Mouse (Mus musculus) limb, embryonic 13.5 days (tissue): ENCODE measurements around the gene Chmp2a. TPM values are rescaled to one million over a fixed set of nuclear protein-coding genes. Genes with fewer than 3 reads are reported as not detected.

Source experiments
- ATAC-seq: fragments of 200-750 bp; cut with Nextera tagmentation; 2 replicates; pipeline ENCODE4 v1.8.0; 2017; ENCODE audit warnings: low read depth, moderate number of reproducible peaks, moderate TSS enrichment; ENCODE audit not compliant: low FRiP score
- H3K27ac ChIP-seq: fragments of 300-500 bp; sonication (generic); 2 replicates; pipeline ENCODE4 v1.5.1; 2015; ENCODE audit warnings: inconsistent platforms, mild to moderate bottlenecking, moderate library complexity
- H3K27me3 ChIP-seq: fragments of 300-500 bp; sonication (generic); 2 replicates; pipeline ENCODE4 v1.6.1; 2015; ENCODE audit warnings: mild to moderate bottlenecking, inconsistent platforms
- H3K36me3 ChIP-seq: fragments of 300-500 bp; sonication (generic); 2 replicates; pipeline ENCODE4 v1.6.1; 2015; ENCODE audit warnings: inconsistent platforms, mild to moderate bottlenecking, moderate library complexity
- H3K4me1 ChIP-seq: fragments of 300-500 bp; sonication (generic); 2 replicates; pipeline ENCODE4 v1.6.1; 2015; ENCODE audit warnings: inconsistent platforms
- H3K4me2 ChIP-seq: fragments of 300-500 bp; sonication (generic); replicated peaks from 2 replicates; pipeline ENCODE4 v1.6.1; 2015; ENCODE audit warnings: inconsistent platforms, mild to moderate bottlenecking, moderate library complexity
- H3K4me3 ChIP-seq: fragments of 300-500 bp; sonication (generic); 2 replicates; pipeline ENCODE4 v1.5.1; 2015; ENCODE audit warnings: moderate library complexity, mild to moderate bottlenecking, inconsistent platforms
- H3K9ac ChIP-seq: fragments of 300-500 bp; sonication (generic); 2 replicates; pipeline ENCODE4 v1.6.1; 2015; ENCODE audit warnings: mild to moderate bottlenecking, inconsistent platforms
- H3K9me3 ChIP-seq: fragments of 300-500 bp; sonication (generic); 2 replicates; pipeline ENCODE4 v1.6.1; 2016; ENCODE audit warnings: inconsistent platforms
- WGBS: fragments of 180-500 bp; shearing (Covaris S2); methylation state at CpG from one replicate; pipeline ENCODE4 v1.1.7; 2015; 5-methylcytosine and 5-hydroxymethylcytosine counted together
- polyA plus RNA-seq: library from polyadenylated mRNA; unstranded; fragments of >200 nt; fragmentation: Nextera tagmentation; extraction: Ambion mirVana; gene quantifications from 2 replicates; pipeline ENCODE4 v1.2.1, GENCODE M21; 2015

Gene Chmp2a
- polyA plus RNA-seq, 1 experiment from 2014 or later: 127 TPM

GRCm38 (mm10) chr7:13043445-13044253, 9.0 kb upstream of the Chmp2a start:
- Histone ChIP-seq H3K9me3 (0 out of 2 replicates have a peak, but pooled peaks cover 6% of the 10 kb centered on the region), H3K4me3 (peak overlapping the region; percentile 54), H3K27ac (no peak overlapping the region), H3K36me3 (no peaks in the 10 kb centered on the region), H3K27me3 (peaks cover 53% of the 10 kb centered on the region), H3K9ac (peak overlapping the region; percentile 78), H3K4me1 (peaks cover 22% of the 10 kb centered on the region), H3K4me2 (peak overlapping the region; percentile 97)
- WGBS: 5% methylated on average over 88 of the region's 88 CpGs
- ATAC-seq: peak; percentile 37; the same call in 1 of the 2 replicates

- Histone ChIP-seq H3K9me3 (0 out of 2 replicates have a peak, but pooled peaks cover 6% of the 10 kb centered on the region), H3K36me3 (no peaks in the 10 kb centered on the region), H3K27me3 (peaks cover 53% of the 10 kb centered on the region), H3K4me2 (peak overlapping the region; percentile 97), H3K4me3 (peak overlapping the region; percentile 54), H3K9ac (peak overlapping the region; percentile 78), H3K4me1 (peaks cover 24% of the 10 kb centered on the region), H3K27ac (no peak overlapping the region)
- ATAC-seq: no peak
- WGBS: 35% methylated on average over 16 of the region's 16 CpGs
Measured at GRCm38 (mm10) chr7:13043120-13043444, 8.5 kb upstream of the Chmp2a start.

- H3K36me3 ChIP-seq: no peaks in the 10 kb centered on the region
- no peak for ATAC-seq
Measured at GRCm38 (mm10) chr7:13042511-13042910, 7.9 kb upstream of the Chmp2a start.

GRCm38 (mm10) chr7:13041256-13041655, 6.6 kb upstream of the Chmp2a start:
- Histone ChIP-seq H3K27ac (no peak overlapping the region), H3K4me2 (no peak overlapping the region), H3K27me3 (peaks cover 53% of the 10 kb centered on the region), H3K9ac (no peak overlapping the region), H3K4me3 (no peak overlapping the region), H3K4me1 (peaks cover 32% of the 10 kb centered on the region), H3K9me3 (0 out of 2 replicates have a peak, but pooled peaks cover 6% of the 10 kb centered on the region), H3K36me3 (peaks cover 3% of the 10 kb centered on the region)
- WGBS: 67% methylated on average over 1 of the region's 1 CpGs
- ATAC-seq: no peak

More at GRCm38 (mm10) chr7:13042511-13042910, 7.9 kb upstream of the Chmp2a start:
- Histone ChIP-seq H3K4me1 (peaks cover 24% of the 10 kb centered on the region), H3K27ac (no peak overlapping the region), H3K4me3 (no peak overlapping the region), H3K9ac (no peak overlapping the region), H3K4me2 (no peak overlapping the region), H3K27me3 (peaks cover 53% of the 10 kb centered on the region), H3K9me3 (0 out of 2 replicates have a peak, but pooled peaks cover 6% of the 10 kb centered on the region)
- 79% methylated on average over 6 of the region's 6 CpGs for WGBS

DNA sequence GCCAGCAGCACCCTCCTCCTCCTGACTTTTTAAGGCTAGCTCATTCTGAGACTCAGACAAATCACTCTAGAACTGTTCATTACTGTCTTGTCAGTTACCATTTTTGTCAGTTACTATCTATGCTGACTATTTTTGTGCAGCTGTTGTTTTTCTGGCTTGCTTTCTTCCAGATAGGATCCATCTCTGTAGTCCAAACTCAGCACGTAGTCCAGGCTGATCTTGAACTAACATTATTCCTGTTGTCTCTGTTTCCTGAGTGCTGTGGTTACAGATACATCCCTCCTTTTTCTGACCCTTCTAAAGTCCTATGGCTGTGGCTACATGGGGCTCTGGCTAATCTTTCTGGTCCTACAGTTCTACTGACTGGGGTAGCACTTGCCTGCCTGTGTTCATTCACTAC, 4.6 kb upstream of the Chmp2a start:
- Histone ChIP-seq H3K9ac (peak overlapping the region; percentile 97), H3K27me3 (peaks cover 37% of the 10 kb centered on the region), H3K4me2 (peak overlapping the region; percentile 88), H3K36me3 (peaks cover 17% of the 10 kb centered on the region), H3K4me3 (peak overlapping the region; percentile 81), H3K4me1 (peaks cover 44% of the 10 kb centered on the region), H3K27ac (no peak overlapping the region), H3K9me3 (0 out of 2 replicates have a peak, but pooled peaks cover 6% of the 10 kb centered on the region)
- 89% methylated on average over 1 of the region's 1 CpGs for WGBS
- no peak for ATAC-seq

DNA sequence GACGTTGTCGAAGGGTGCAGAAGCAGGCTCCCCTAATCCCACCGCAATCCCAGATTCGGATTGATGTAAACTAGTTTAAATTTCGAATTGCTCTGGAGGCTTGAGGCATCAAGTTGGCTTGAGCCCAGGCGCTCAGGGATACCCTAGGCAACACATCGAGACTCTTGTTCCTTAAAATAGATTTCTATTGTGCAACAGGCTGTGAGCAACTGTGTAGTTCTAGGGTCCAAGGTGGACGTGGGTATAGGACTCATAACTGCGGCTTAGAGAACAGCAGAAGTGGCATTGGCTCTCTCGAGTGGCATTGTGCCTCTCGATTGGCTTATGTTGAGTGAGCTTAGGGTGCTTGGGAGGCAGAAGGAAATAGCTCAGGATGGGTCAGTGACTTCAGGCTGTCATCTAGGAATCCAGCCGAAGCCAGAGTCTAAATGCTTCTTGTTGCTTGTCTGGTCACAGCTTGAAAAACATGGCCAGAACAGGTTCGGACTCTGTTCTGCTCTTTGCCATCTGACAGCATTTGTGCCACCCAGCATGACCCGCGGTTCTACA, 4.1 kb upstream of the Chmp2a start:
- Histone ChIP-seq H3K4me2 (peak overlapping the region; percentile 88), H3K27me3 (peaks cover 32% of the 10 kb centered on the region), H3K9me3 (0 out of 2 replicates have a peak, but pooled peaks cover 6% of the 10 kb centered on the region), H3K9ac (peak overlapping the region; percentile 97), H3K36me3 (peaks cover 18% of the 10 kb centered on the region), H3K27ac (peak overlapping the region; percentile 99), H3K4me1 (peaks cover 43% of the 10 kb centered on the region), H3K4me3 (peak overlapping the region; percentile 81)
- ATAC-seq: no peak
- 23% methylated on average over 15 of the region's 15 CpGs for WGBS

GRCm38 (mm10) chr7:13037901-13038555, 3.4 kb upstream of the Chmp2a start, which contains the start of gene Ube2m:
Gene Ube2m (minus strand): TSS chr7:13038275.
- ATAC-seq: peak; percentile 92
- under 1% methylated on average over 56 of the region's 65 CpGs for WGBS
- H3K27me3 ChIP-seq: peaks cover 25% of the 10 kb centered on the region

DNA sequence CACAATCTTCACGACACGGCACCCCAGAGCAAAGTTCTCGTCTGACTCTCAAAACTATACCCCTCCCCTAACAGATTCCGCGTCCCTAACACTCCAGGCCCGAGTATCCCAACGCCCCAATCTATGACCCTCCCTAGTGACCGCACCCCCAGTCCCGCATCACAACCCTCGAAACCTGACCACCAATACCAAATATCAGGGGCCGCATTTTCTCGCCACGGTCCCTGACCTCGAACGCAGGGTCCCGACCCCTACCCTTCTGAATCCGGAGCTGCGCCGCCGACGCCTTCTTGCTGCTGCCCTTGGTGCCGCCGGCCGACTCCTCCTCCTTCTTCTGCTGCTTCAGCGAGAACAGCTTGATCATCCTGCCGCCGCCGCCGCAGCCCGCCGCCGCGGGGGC, 2.8 kb upstream of the Chmp2a start:
- Histone ChIP-seq H3K4me3 (peak overlapping the region; percentile 81), H3K9ac (peak overlapping the region; percentile 97), H3K4me2 (peak overlapping the region; percentile 88), H3K27me3 (peaks cover 19% of the 10 kb centered on the region), H3K36me3 (peaks cover 29% of the 10 kb centered on the region), H3K4me1 (peaks cover 47% of the 10 kb centered on the region), H3K9me3 (no peaks in the 10 kb centered on the region), H3K27ac (peak overlapping the region; percentile 99)
- no peak for ATAC-seq
- WGBS: 1% methylated on average over 31 of the region's 33 CpGs

More at GRCm38 (mm10) chr7:13037901-13038555, 3.4 kb upstream of the Chmp2a start, which contains the start of gene Ube2m:
- Histone ChIP-seq H3K27ac (peak within 1 kb of the TSS; percentile 99), H3K4me3 (peak within 1 kb of the TSS; percentile 81), H3K4me1 (peaks cover 44% of the 10 kb centered on the region), H3K9me3 (0 out of 2 replicates have a peak, but pooled peaks cover 2% of the 10 kb centered on the region), H3K9ac (peak within 1 kb of the TSS; percentile 97), H3K36me3 (peaks cover 24% of the 10 kb centered on the region), H3K4me2 (peak within 1 kb of the TSS; percentile 88)

GRCm38 (mm10) chr7:13036806-13037205, 2.2 kb upstream of the Chmp2a start:
- Histone ChIP-seq H3K27ac (no peak overlapping the region), H3K9me3 (no peaks in the 10 kb centered on the region), H3K4me3 (peak overlapping the region; percentile 81), H3K27me3 (peaks cover 13% of the 10 kb centered on the region), H3K9ac (peak overlapping the region; percentile 97), H3K4me2 (peak overlapping the region; percentile 88), H3K4me1 (peaks cover 47% of the 10 kb centered on the region), H3K36me3 (peaks cover 35% of the 10 kb centered on the region)
- no peak for ATAC-seq
- 39% methylated on average over 4 of the region's 4 CpGs for WGBS

DNA sequence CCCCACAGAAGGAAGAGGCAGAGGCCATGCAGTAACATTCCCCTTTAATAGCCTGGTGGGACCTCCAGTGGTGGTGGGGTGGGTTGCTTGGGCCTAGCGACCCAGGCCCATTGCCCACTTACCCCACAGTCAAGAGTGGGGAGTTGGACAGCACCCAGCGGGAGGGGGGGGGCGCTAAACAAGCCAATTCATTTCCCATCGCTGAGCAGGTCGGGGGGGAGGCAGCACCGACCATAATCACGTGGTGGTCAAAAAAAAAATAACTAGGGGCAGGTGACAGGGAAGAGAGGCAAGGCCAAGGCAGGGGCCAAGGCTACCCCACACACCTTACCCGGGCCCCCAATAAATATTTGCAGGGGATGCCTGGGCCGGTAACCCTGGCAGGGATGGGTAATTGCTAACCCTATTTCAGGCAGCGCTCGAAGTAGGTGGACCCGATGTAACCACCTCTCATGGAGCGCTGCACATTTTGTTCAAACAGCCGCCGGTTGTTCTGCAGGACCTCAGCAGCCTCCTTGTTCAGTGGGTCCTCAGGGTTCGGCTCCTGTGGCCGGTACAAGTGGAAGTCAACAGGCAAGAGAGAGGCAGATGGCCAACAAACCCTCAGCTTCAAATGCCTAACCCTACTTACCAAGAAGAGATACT, 726 bp upstream of the Chmp2a start:
- peaks cover 50% of the 10 kb centered on the region for H3K36me3 ChIP-seq
- WGBS: 84% methylated on average over 17 of the region's 17 CpGs
- H3K4me3 ChIP-seq: peak overlapping the region; percentile 61
- H3K9ac ChIP-seq: peak overlapping the region; percentile 97
- peak overlapping the region; percentile 58; the same call in 1 of the 2 replicates for H3K27ac ChIP-seq
- ATAC-seq: no peak
- no peaks in the 10 kb centered on the region for H3K27me3 ChIP-seq
- peak overlapping the region; percentile 88 for H3K4me2 ChIP-seq
- no peaks in the 10 kb centered on the region for H3K9me3 ChIP-seq
- H3K4me1 ChIP-seq: peaks cover 47% of the 10 kb centered on the region

DNA sequence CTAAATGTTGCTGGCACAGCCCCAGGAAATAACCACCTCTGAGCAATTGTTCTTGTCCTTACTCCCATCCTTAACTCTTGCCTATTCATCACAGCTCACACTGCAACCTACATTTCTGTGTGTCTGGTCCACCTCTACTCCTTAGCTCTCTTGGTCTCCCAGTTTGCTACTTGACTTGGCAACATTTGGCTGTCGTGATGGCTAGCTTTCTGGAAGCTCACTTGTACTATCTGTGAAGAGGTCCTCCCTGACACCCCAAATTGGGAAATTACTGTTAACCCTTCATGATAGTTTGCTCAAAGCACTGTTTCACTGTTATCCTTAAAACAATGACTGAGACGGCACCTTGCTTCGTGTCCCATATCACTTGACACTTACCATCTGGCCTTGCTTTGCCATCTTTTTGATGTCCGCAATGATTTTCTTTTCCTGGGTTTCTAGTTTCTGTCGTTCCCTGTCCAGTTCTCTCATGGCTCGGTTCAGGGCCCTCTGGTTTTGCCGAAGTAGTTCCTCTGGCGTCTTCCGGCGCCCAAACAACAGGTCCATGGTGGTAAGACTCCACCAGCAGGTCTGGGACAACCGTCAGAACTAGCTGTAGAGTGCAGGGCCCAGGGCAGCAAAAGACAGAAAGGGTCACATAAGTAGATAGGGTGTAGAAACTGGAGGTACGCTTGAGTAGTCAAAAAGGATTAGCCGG, 1.0 kb downstream of the Chmp2a start:
- peak overlapping the region; percentile 61 for H3K4me3 ChIP-seq
- WGBS: 52% methylated on average over 13 of the region's 13 CpGs
- H3K4me2 ChIP-seq: peak overlapping the region; percentile 88
- no peak for ATAC-seq
- no peaks in the 10 kb centered on the region for H3K9me3 ChIP-seq
- no peaks in the 10 kb centered on the region for H3K27me3 ChIP-seq
- H3K27ac ChIP-seq: peak overlapping the region; percentile 92
- peak overlapping the region; percentile 83 for H3K9ac ChIP-seq
- peaks cover 40% of the 10 kb centered on the region for H3K4me1 ChIP-seq
- peaks cover 67% of the 10 kb centered on the region for H3K36me3 ChIP-seq
